Mouse (Mus musculus) lung, embryonic 14.5 days (tissue): Measurements from ENCODE around the gene Tspear. TPM values are rescaled to one million over a fixed set of nuclear protein-coding genes. Genes with fewer than 3 reads are reported as not detected.
A peak's percentile ranks its signal among the peaks of the same experiment; 100 is the strongest.
"Not testable (repeated sequence)": the region's sequence is repeated elsewhere in the genome, so short reads cannot be mapped to it uniquely, and the experiment has no call there.

Experiments used
- ATAC-seq: fragments of 200-750 bp; cut with Nextera tagmentation; 2 replicates; pipeline ENCODE4 v1.8.0; 2017; ENCODE audit warnings: mild to moderate bottlenecking, moderate TSS enrichment, moderate library complexity; ENCODE audit not compliant: insufficient read depth
- DNase-seq: peaks from one replicate; pipeline ENCODE4 v3.0.0-alpha.2; 2015
- H3K27ac ChIP-seq: fragments of 300-500 bp; sonication (generic); 2 replicates; pipeline ENCODE4 v1.5.1; 2014; ENCODE audit warnings: low read depth, mild to moderate bottlenecking, moderate library complexity
- H3K27me3 ChIP-seq: fragments of 300-500 bp; sonication (generic); 2 replicates; pipeline ENCODE4 v1.6.1; 2014; ENCODE audit warnings: low read length, control low read depth; ENCODE audit not compliant: insufficient read depth
- H3K36me3 ChIP-seq: fragments of 300-500 bp; sonication (generic); 2 replicates; pipeline ENCODE4 v1.6.1; 2014; ENCODE audit warnings: control low read depth; ENCODE audit not compliant: insufficient read depth
- H3K4me1 ChIP-seq: fragments of 300-500 bp; sonication (generic); 2 replicates; pipeline ENCODE4 v1.6.1; 2014; ENCODE audit warnings: antibody characterized with exemption, control low read depth; ENCODE audit not compliant: insufficient read depth
- H3K4me2 ChIP-seq: fragments of 300-500 bp; sonication (generic); 2 replicates; pipeline ENCODE4 v1.6.1; 2014; ENCODE audit warnings: mild to moderate bottlenecking
- H3K4me3 ChIP-seq: fragments of 300-500 bp; sonication (generic); 2 replicates; pipeline ENCODE4 v1.5.1; 2014; ENCODE audit warnings: low read depth, low read length
- H3K9ac ChIP-seq: fragments of 300-500 bp; sonication (generic); 2 replicates; pipeline ENCODE4 v1.6.1; 2014
- H3K9me3 ChIP-seq: fragments of 300-500 bp; sonication (generic); 2 replicates; pipeline ENCODE4 v1.6.1; 2016; ENCODE audit warnings: low read depth, low read length, control low read depth
- CTCF ChIP-seq: IDR thresholded peaks from 2 replicates; pipeline ENCODE4 v1.5.1; 2016; ENCODE audit warnings: antibody characterized with exemption, low read depth
- WGBS: fragments of 180-500 bp; shearing (Covaris S2); extraction: QIAGEN DNeasy Blood & Tissue Kit; methylation state at CpG from one replicate; pipeline ENCODE4 v1.1.7; 2014; 5-methylcytosine and 5-hydroxymethylcytosine counted together
- polyA plus RNA-seq: library from polyadenylated mRNA; unstranded; fragments of >200 nt; fragmentation: Nextera tagmentation; extraction: Ambion mirVana; gene quantifications from 2 replicates; pipeline ENCODE4 v1.2.1, GENCODE M21; 2014

Gene Tspear
- polyA plus RNA-seq, 1 experiment from 2014 or later = 0.11 TPM

DNA sequence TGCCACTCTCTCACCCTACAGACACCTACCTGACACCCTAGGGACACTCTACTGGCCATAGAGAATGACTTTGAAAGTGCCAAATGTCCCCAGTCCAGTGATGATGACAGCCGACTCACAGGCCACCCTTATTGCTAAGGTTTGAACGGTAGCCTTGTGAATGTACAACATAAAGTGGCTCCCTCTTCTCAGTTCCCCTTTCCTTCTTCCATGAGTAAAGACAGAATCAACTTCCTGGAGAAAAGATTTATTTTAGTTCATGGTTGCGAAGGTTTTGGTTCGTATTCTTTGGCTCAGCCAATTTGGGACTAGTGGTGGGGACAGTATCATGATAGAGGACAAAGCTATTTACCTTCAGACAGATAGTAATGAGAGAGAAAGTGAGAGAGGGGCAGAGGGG lies 52.6 kb downstream of the Tspear start:
- H3K9ac ChIP-seq = no peak overlapping the region
- H3K4me2 ChIP-seq = no peak overlapping the region
- no peak overlapping the region for H3K4me3 ChIP-seq
- no peaks in the 10 kb centered on the region for H3K4me1 ChIP-seq
- ATAC-seq (no peak), DNase-seq (no peak)
- H3K9me3 ChIP-seq = 0 out of 2 replicates have a peak, but pooled peaks cover 5% of the 10 kb centered on the region
- WGBS = 76% methylated on average over 4 of the region's 4 CpGs
- TF ChIP-seq CTCF = no peak
- H3K36me3 ChIP-seq = no peaks in the 10 kb centered on the region
- no peak overlapping the region for H3K27ac ChIP-seq
- no peaks in the 10 kb centered on the region for H3K27me3 ChIP-seq

GRCm38 (mm10) chr10:77741924-77742688 lies 55.7 kb downstream of the Tspear start, which contains the start of gene Gm18596:
Gene Gm18596, minus strand, starts transcription at chr10:77742638.
- not testable (repeated sequence) for ATAC-seq, H3K27me3 ChIP-seq, H3K36me3 ChIP-seq, DNase-seq, H3K4me3 ChIP-seq, H3K27ac ChIP-seq, H3K9ac ChIP-seq, H3K4me2 ChIP-seq, H3K4me1 ChIP-seq, H3K9me3 ChIP-seq
- 56% methylated on average over 5 of the region's 5 CpGs for WGBS

DNA sequence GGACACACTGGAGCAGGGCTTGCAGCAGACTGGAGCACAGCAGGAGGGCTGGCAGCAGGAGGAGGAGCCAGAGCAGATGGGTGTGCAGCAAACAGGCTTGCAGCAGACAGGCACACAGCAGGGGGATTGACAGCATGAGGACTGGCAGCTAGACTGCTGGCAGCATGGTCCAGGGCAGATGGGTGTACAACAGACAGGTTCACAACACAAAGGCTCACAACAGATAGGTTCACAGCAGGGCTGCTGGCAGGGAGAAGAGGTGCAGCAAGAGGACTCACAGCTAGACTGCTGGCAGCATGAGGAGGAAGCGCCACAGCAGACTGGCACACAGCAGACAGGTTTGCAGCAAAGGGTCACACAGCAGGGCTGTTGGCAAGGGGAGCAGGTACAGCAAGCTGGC lies 64.3 kb downstream of the Tspear start:
- H3K4me2 ChIP-seq, H3K4me1 ChIP-seq, H3K27ac ChIP-seq, H3K4me3 ChIP-seq, ATAC-seq, DNase-seq, H3K36me3 ChIP-seq, H3K9ac ChIP-seq, H3K27me3 ChIP-seq, H3K9me3 ChIP-seq: not testable (repeated sequence)
- 75% methylated on average over 1 of the region's 1 CpGs for WGBS

GRCm38 (mm10) chr10:77751254-77751653 lies 64.9 kb downstream of the Tspear start, which contains the start of gene Gm9736:
Gene Gm9736, minus strand, starts transcription at chr10:77751354.
- not testable (repeated sequence) for DNase-seq, H3K36me3 ChIP-seq, H3K27me3 ChIP-seq, H3K27ac ChIP-seq, ATAC-seq, H3K9me3 ChIP-seq, H3K4me2 ChIP-seq, H3K9ac ChIP-seq, H3K4me1 ChIP-seq, H3K4me3 ChIP-seq
- WGBS = 67% methylated on average over 1 of the region's 1 CpGs

DNA sequence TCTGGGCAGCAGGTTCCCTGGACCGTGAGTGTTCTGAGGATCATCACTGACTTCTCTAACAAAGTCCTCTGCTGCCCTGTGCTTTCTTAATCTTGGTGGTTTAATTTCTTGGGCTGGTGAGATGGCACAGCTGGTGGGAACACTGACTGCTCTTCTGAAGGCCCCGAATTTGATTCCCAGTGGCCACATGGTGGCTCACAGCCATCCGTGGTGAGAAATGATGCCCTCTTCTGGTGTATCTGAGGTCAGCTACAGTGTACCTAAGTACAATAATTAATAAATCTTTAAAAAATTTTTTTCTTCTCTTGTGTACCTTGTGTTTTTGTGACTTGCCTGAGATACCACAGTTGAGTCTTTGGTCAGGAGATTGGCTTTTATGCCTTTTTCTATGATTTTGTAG lies 65.9 kb downstream of the Tspear start:
- 47% methylated on average over 3 of the region's 3 CpGs for WGBS
- not testable (repeated sequence) for H3K4me2 ChIP-seq, H3K27ac ChIP-seq, ATAC-seq, H3K9ac ChIP-seq, H3K36me3 ChIP-seq, H3K27me3 ChIP-seq, H3K9me3 ChIP-seq, H3K4me1 ChIP-seq, H3K4me3 ChIP-seq
- 0 out of 2 replicates have a peak, but pooled peaks have one; percentile 14 for TF ChIP-seq CTCF
- DNase-seq = peak; percentile 21

DNA sequence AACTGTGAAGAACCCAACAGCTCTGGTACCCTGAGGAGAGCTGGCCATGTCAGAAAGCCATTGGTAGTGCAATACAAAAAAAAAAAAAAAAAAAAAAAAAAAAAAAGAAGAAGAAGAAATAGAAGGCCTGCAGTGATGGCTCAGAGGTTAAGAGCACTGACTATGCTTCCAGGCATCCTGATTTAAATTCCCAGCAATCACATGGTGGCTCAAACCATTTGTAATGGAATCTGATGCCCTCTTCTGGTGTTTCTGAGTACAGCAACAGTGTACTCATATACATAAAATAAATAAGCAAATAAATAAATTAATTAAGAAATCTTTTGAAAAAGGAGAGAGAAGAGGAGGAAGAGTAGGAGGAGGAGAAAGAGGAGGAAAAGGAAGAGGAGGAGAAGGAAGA lies 67.1 kb downstream of the Tspear start:
- no peak overlapping the region for H3K4me2 ChIP-seq
- TF ChIP-seq CTCF = no peak
- no peak overlapping the region for H3K9ac ChIP-seq
- H3K4me1 ChIP-seq = no peaks in the 10 kb centered on the region
- H3K27ac ChIP-seq = no peak overlapping the region
- DNase-seq (peak; percentile 10), ATAC-seq (no peak)
- no peaks in the 10 kb centered on the region for H3K36me3 ChIP-seq
- no peaks in the 10 kb centered on the region for H3K9me3 ChIP-seq
- no peak overlapping the region for H3K4me3 ChIP-seq
- H3K27me3 ChIP-seq = no peaks in the 10 kb centered on the region

DNA sequence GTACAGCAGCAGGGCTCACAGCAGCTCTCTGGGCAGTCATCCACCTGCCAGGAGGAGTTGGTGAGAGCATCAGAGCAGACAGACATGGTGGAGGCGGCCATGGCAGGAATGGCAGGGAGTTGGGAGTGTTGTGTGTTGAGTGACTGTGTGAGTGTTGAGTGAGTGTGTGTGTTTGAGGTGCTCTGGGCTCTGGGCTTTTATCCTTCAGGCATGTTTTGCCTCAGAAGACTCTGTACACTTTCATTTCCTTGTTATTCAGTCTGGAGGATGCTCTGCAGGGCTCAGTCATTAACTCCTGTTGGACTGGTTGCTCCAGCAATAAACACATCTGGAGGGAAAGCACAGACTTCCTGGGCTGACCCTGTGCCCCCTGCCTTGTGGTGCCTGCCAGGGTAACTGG lies 73.2 kb downstream of the Tspear start, which contains the start of gene Gm3233:
Gene Gm3233 (minus strand): TSS at position 101 of the 400 bp plus-strand sequence.
- WGBS = no CpG with 5 or more reads among the region's 1 CpGs
- not testable (repeated sequence) for DNase-seq, H3K9ac ChIP-seq, H3K27me3 ChIP-seq, H3K4me3 ChIP-seq, H3K4me2 ChIP-seq, H3K4me1 ChIP-seq, H3K9me3 ChIP-seq, H3K27ac ChIP-seq, ATAC-seq, H3K36me3 ChIP-seq
